Mouse (Mus musculus) hindbrain, embryonic 16.5 days (tissue): ENCODE results near the gene Pnma5. TPM values are rescaled to one million over a fixed set of nuclear protein-coding genes. Genes with fewer than 3 reads are reported as not detected.
"Not testable (repeated sequence)": the region's sequence is repeated elsewhere in the genome, so short reads cannot be mapped to it uniquely, and the experiment has no call there.

Experiments used
- ATAC-seq: fragments of 200-750 bp; cut with Nextera tagmentation; 2 replicates; pipeline ENCODE4 v1.8.0; 2017; ENCODE audit warnings: moderate TSS enrichment, moderate library complexity
- H3K27ac ChIP-seq: fragments of 300-500 bp; sonication (generic); 2 replicates; pipeline ENCODE4 v1.5.1; 2014; ENCODE audit warnings: low read depth, mild to moderate bottlenecking, control low read depth, low read length, moderate library complexity
- H3K27me3 ChIP-seq: fragments of 300-500 bp; sonication (generic); replicated peaks from 2 replicates; pipeline ENCODE4 v1.6.1; 2014; ENCODE audit warnings: low read length; ENCODE audit not compliant: control insufficient read depth, insufficient read depth
- H3K36me3 ChIP-seq: fragments of 300-500 bp; sonication (generic); 2 replicates; pipeline ENCODE4 v1.6.1; 2014; ENCODE audit warnings: mild to moderate bottlenecking, low read length, moderate library complexity, mixed read lengths; ENCODE audit not compliant: control insufficient read depth, insufficient read depth
- H3K4me1 ChIP-seq: fragments of 300-500 bp; sonication (generic); 2 replicates; pipeline ENCODE4 v1.6.1; 2014; ENCODE audit warnings: low read depth, low read length; ENCODE audit not compliant: control insufficient read depth, insufficient read depth
- H3K4me2 ChIP-seq: fragments of 300-500 bp; sonication (generic); 2 replicates; pipeline ENCODE4 v1.6.1; 2014; ENCODE audit warnings: mild to moderate bottlenecking, low read length, control low read depth, moderate library complexity
- H3K4me3 ChIP-seq: fragments of 300-500 bp; sonication (generic); 2 replicates; pipeline ENCODE4 v1.5.1; 2014; ENCODE audit warnings: mild to moderate bottlenecking, low read length, control low read depth, moderate library complexity
- H3K9ac ChIP-seq: fragments of 300-500 bp; sonication (generic); 2 replicates; pipeline ENCODE4 v1.6.1; 2014; ENCODE audit warnings: low read depth, mild to moderate bottlenecking, control low read depth, low read length, moderate library complexity
- H3K9me3 ChIP-seq: fragments of 300-500 bp; sonication (generic); 2 replicates; pipeline ENCODE4 v1.6.1; 2014; ENCODE audit warnings: mild to moderate bottlenecking, low read length, moderate library complexity; ENCODE audit not compliant: control insufficient read depth
- WGBS: fragments of 180-500 bp; shearing (Covaris S2); extraction: QIAGEN DNeasy Blood & Tissue Kit; methylation state at CpG from one replicate; pipeline ENCODE4 v1.1.7; 2014; 5-methylcytosine and 5-hydroxymethylcytosine counted together
- polyA plus RNA-seq: library from polyadenylated mRNA; unstranded; fragments of >200 nt; fragmentation: Nextera tagmentation; extraction: Ambion mirVana; gene quantifications from 2 replicates; pipeline ENCODE4 v1.2.1, GENCODE M21; 2015

The Pnma5 gene
- polyA plus RNA-seq = 0.16 and 0.43 TPM in 2 replicates

GRCm38 (mm10) chrX:73037003-73037402, at the start of gene Pnma5:
TSS of gene Pnma5 (minus strand) at chrX:73037103.
- Histone ChIP-seq H3K4me2 (no peak within 1 kb of the TSS), H3K9ac (no peak within 1 kb of the TSS), H3K9me3 (no peaks in the 10 kb centered on the region), H3K27me3 (no peaks in the 10 kb centered on the region), H3K36me3 (no peaks in the 10 kb centered on the region), H3K27ac (no peak within 1 kb of the TSS), H3K4me3 (no peak within 1 kb of the TSS), H3K4me1 (no peaks in the 10 kb centered on the region)
- no peak for ATAC-seq
- WGBS = 88% methylated on average over 1 of the region's 1 CpGs

- not testable (repeated sequence) for H3K27me3 ChIP-seq, H3K4me3 ChIP-seq, H3K4me1 ChIP-seq, H3K4me2 ChIP-seq, H3K36me3 ChIP-seq, ATAC-seq, H3K9ac ChIP-seq, H3K9me3 ChIP-seq, H3K27ac ChIP-seq
- 83% methylated on average over 18 of the region's 19 CpGs for WGBS
Measured at GRCm38 (mm10) chrX:73082267-73083055, 45.6 kb upstream of the Pnma5 start, which contains the start of gene Xlr4a. TSS of gene Xlr4a (minus strand) at chrX:73082478.

- not testable (repeated sequence) for H3K9me3 ChIP-seq, H3K4me1 ChIP-seq, H3K27ac ChIP-seq, H3K4me3 ChIP-seq, H3K36me3 ChIP-seq, H3K4me2 ChIP-seq, H3K9ac ChIP-seq, ATAC-seq, H3K27me3 ChIP-seq
- whole genome bisulfite sequencing = no CpG with 5 or more reads among the region's 5 CpGs
Measured at GRCm38 (mm10) chrX:73066765-73067312, 29.9 kb upstream of the Pnma5 start.

- peak within 1 kb of the TSS; percentile 48 for H3K27ac ChIP-seq
Measured at GRCm38 (mm10) chrX:73064415-73064793, 27.5 kb upstream of the Pnma5 start, which contains the start of gene Pnma3. TSS of gene Pnma3 (plus strand) at chrX:73064787.

DNA sequence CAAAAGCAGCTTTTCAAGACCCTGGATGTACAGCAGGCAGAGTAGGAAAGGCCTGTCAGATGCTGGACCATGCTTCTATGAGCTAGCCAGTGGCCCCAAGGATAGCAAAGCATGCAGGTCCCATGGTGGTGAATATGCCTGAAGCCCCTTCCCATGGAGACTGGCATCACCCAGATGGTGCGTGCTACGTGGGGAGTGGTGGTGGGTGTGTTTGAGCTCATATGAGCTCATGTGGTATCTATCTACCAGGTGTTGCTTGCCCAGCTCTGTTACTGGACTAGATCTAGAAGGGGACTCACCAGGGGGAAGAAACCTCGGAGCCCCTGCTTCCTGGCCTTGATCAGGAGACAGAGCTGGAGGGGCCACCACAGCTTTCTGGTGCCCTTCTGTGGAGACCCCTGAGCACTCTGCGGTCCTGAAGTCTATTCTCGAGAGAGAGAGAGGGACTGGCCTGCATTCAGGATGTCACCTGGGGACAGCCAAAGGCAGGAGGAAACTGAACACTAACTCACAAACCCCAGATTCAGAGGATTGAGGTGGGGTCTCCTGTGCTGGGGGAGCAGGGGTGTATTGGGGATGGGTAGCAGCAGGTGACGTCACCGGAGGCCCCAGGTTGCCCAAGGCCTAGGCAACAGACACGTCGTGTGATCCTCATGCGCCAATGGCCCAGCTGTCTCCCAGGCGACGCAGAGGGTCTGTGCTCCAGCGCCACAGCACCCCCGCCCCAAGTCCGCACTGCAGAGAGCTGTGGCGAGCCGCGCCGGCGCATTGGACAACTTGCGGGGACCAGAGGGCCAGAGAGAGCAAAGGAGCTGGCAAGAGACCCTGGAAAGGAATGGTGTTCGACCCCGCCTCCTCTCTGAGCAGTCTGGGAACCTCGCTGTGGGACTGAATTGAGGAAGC, 26.9 kb upstream of the Pnma5 start:
- no peaks in the 10 kb centered on the region for H3K9me3 ChIP-seq
- H3K27ac ChIP-seq = peak overlapping the region; percentile 48
- H3K27me3 ChIP-seq = no peaks in the 10 kb centered on the region
- no peaks in the 10 kb centered on the region for H3K4me1 ChIP-seq
- peak; percentile 92 for ATAC-seq
- H3K4me3 ChIP-seq = peak overlapping the region; percentile 49
- whole genome bisulfite sequencing = 33% methylated on average over 23 of the region's 24 CpGs
- peak overlapping the region; percentile 68 for H3K4me2 ChIP-seq
- H3K36me3 ChIP-seq = no peaks in the 10 kb centered on the region
- H3K9ac ChIP-seq = peak overlapping the region; percentile 69

More at GRCm38 (mm10) chrX:73064415-73064793, 27.5 kb upstream of the Pnma5 start, which contains the start of gene Pnma3:
- Histone ChIP-seq H3K9ac (peak within 1 kb of the TSS; percentile 69), H3K27me3 (no peaks in the 10 kb centered on the region), H3K36me3 (no peaks in the 10 kb centered on the region), H3K9me3 (no peaks in the 10 kb centered on the region), H3K4me3 (peak within 1 kb of the TSS; percentile 49), H3K4me1 (no peaks in the 10 kb centered on the region), H3K4me2 (peak within 1 kb of the TSS; percentile 68)
- 22% methylated on average over 7 of the region's 7 CpGs for WGBS
- ATAC-seq = no peak

DNA sequence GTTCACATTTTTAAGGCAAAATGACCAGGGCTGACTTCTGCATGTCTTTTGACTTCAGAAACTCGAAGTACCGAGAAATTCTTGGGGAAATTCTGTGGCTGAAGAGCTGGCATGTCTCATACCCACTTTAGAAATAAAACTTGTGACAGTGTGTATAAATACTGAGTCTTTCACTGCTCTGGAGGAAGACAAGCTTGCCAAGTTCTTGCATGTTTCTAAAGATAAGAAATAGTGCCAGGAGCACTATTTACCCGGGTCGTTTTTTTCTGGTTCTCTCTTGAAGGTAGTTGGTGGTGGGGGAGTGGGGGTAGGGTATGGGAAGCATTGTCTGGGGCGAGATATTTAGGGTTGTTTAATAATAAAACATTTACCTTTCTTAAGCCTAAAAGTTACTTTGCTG, 25.4 kb upstream of the Pnma5 start:
- H3K4me3 ChIP-seq = no peak overlapping the region
- H3K36me3 ChIP-seq = no peaks in the 10 kb centered on the region
- no peak overlapping the region for H3K9ac ChIP-seq
- H3K4me2 ChIP-seq = no peak overlapping the region
- no peaks in the 10 kb centered on the region for H3K27me3 ChIP-seq
- ATAC-seq = no peak
- H3K9me3 ChIP-seq = no peaks in the 10 kb centered on the region
- no peaks in the 10 kb centered on the region for H3K4me1 ChIP-seq
- 54% methylated on average over 5 of the region's 5 CpGs for WGBS
- no peak overlapping the region for H3K27ac ChIP-seq

DNA sequence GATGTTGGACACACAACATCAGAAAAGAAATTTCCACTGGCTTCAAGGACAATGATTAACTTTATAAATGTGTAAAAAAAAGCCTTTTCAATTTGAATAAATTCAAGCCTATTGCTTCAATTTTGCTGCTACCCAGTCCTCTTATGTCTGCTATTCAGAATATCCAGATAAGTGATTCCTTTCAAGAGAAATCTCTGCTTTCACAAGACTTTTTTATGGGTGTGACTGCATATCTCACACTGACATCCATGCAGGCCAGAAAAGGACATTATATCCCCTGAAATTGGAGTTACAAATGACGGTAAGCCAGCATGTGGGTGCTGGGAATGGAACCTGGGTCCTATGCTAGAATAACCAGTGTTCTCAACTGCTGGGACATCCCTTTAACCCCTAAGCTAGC, 24.6 kb upstream of the Pnma5 start:
- Histone ChIP-seq H3K4me2 (no peak overlapping the region), H3K9ac (no peak overlapping the region), H3K27me3 (no peaks in the 10 kb centered on the region), H3K27ac (no peak overlapping the region), H3K9me3 (no peaks in the 10 kb centered on the region), H3K4me3 (no peak overlapping the region), H3K4me1 (no peaks in the 10 kb centered on the region), H3K36me3 (no peaks in the 10 kb centered on the region)
- WGBS = 88% methylated on average over 1 of the region's 1 CpGs
- ATAC-seq = no peak

GRCm38 (mm10) chrX:73053860-73054563, 17.1 kb upstream of the Pnma5 start:
- Histone ChIP-seq H3K4me1 (no peaks in the 10 kb centered on the region), H3K9ac (no peak overlapping the region)
- 18% methylated on average over 14 of the region's 14 CpGs for WGBS

More at GRCm38 (mm10) chrX:73053860-73054563, 17.1 kb upstream of the Pnma5 start:
- H3K9me3 ChIP-seq = no peaks in the 10 kb centered on the region
- no peak overlapping the region for H3K4me3 ChIP-seq
- ATAC-seq = peak; percentile 98
- H3K36me3 ChIP-seq = no peaks in the 10 kb centered on the region
- peak overlapping the region; percentile 23 for H3K4me2 ChIP-seq
- peak overlapping the region; percentile 59; the same call in 1 of the 2 replicates for H3K27ac ChIP-seq
- H3K27me3 ChIP-seq = no peaks in the 10 kb centered on the region
